Mouse (Mus musculus) stomach, embryonic 14.5 days (tissue): Measurements from ENCODE around the gene Polr3e. TPM values are rescaled to one million over a fixed set of nuclear protein-coding genes. Genes with fewer than 3 reads are reported as not detected.

Experiments used
- ATAC-seq: fragments of 200-750 bp; cut with Nextera tagmentation; 2 replicates; pipeline ENCODE4 v1.8.0; 2017; ENCODE audit warnings: low read depth, moderate TSS enrichment; ENCODE audit not compliant: insufficient number of reproducible peaks, insufficient read depth, low FRiP score
- H3K27ac ChIP-seq: fragments of 300-500 bp; sonication (generic); 2 replicates; pipeline ENCODE4 v1.5.1; 2014; ENCODE audit warnings: mild to moderate bottlenecking, low read length, moderate library complexity, mixed read lengths
- H3K27me3 ChIP-seq: fragments of 300-500 bp; sonication (generic); 2 replicates; pipeline ENCODE4 v1.6.1; 2014; ENCODE audit warnings: low read length, control low read depth, mixed read lengths; ENCODE audit not compliant: control insufficient read depth, insufficient read depth
- H3K36me3 ChIP-seq: fragments of 300-500 bp; sonication (generic); 2 replicates; pipeline ENCODE4 v1.6.1; 2014; ENCODE audit warnings: mild to moderate bottlenecking, control low read depth, low read length, moderate library complexity, mixed read lengths; ENCODE audit not compliant: control insufficient read depth, insufficient read depth
- H3K4me1 ChIP-seq: fragments of 300-500 bp; sonication (generic); 2 replicates; pipeline ENCODE4 v1.6.1; 2014; ENCODE audit warnings: low read length, control low read depth, mixed read lengths; ENCODE audit not compliant: control insufficient read depth, insufficient read depth
- H3K4me2 ChIP-seq: fragments of 300-500 bp; sonication (generic); replicated peaks from 2 replicates; pipeline ENCODE4 v1.6.1; 2014; ENCODE audit warnings: low read depth, low read length, control low read depth
- H3K4me3 ChIP-seq: fragments of 300-500 bp; sonication (generic); 2 replicates; pipeline ENCODE4 v1.5.1; 2014; ENCODE audit warnings: low read depth, low read length, control low read depth
- H3K9ac ChIP-seq: fragments of 300-500 bp; sonication (generic); replicated peaks from 2 replicates; pipeline ENCODE4 v1.6.1; 2014; ENCODE audit warnings: low read depth, mild to moderate bottlenecking, control low read depth, low read length, moderate library complexity, mixed read lengths
- H3K9me3 ChIP-seq: fragments of 300-500 bp; sonication (generic); 2 replicates; pipeline ENCODE4 v1.6.1; 2016; ENCODE audit warnings: low read depth, low read length, control low read depth; ENCODE audit not compliant: control insufficient read depth
- WGBS: fragments of 180-500 bp; shearing (Covaris S2); extraction: QIAGEN DNeasy Blood & Tissue Kit; methylation state at CpG from one replicate; pipeline ENCODE4 v1.1.7; 2014; 5-methylcytosine and 5-hydroxymethylcytosine counted together
- polyA plus RNA-seq: library from polyadenylated mRNA; unstranded; fragments of >200 nt; fragmentation: Nextera tagmentation; extraction: Ambion mirVana; gene quantifications from 2 replicates; pipeline ENCODE4 v1.2.1, GENCODE M21; 2014

Polr3e gene
- polyA plus RNA-seq, 1 experiment from 2014 or later = 26.3 TPM

- H3K4me1 ChIP-seq = peaks cover 5% of the 10 kb centered on the region; the same call in 1 of the 2 replicates
- peak overlapping the region; percentile 81; the same call in 1 of the 2 replicates for H3K27ac ChIP-seq
- peak overlapping the region; percentile 71 for H3K9ac ChIP-seq
- no peaks in the 10 kb centered on the region; the same call in 1 of the 2 replicates for H3K36me3 ChIP-seq
- 6% methylated on average over 10 of the region's 10 CpGs for WGBS
- H3K27me3 ChIP-seq = no peaks in the 10 kb centered on the region
- no peaks in the 10 kb centered on the region for H3K9me3 ChIP-seq
- peak; percentile 59; the same call in 1 of the 2 replicates for ATAC-seq
- peak overlapping the region; percentile 73 for H3K4me3 ChIP-seq
- H3K4me2 ChIP-seq = peak overlapping the region; percentile 63
These were observed 1.0 kb downstream of the Polr3e start for GRCm38 (mm10) chr7:120918526-120918962.

DNA sequence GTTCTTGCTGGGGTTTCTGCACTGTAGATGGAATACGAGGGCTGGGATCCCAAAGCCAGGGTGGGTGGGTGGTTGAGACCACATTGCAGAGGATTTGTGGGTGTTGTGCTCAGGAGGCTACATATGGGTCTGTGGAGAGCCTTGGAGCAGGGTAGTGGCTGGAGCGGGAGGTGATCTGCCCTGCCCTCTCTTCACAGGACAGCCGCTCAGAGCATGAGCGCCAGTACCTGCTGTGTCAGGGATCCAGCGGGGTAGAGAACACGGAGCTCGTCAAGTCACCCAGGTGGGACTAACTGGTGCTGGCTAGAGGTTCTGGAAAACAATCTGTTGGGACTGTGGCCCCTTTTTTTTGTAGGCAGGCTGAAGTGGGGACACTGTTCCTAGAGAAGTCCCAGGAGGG lies 15.6 kb downstream of the Polr3e start:
- peaks cover 66% of the 10 kb centered on the region for H3K36me3 ChIP-seq
- WGBS = 92% methylated on average over 7 of the region's 7 CpGs

DNA sequence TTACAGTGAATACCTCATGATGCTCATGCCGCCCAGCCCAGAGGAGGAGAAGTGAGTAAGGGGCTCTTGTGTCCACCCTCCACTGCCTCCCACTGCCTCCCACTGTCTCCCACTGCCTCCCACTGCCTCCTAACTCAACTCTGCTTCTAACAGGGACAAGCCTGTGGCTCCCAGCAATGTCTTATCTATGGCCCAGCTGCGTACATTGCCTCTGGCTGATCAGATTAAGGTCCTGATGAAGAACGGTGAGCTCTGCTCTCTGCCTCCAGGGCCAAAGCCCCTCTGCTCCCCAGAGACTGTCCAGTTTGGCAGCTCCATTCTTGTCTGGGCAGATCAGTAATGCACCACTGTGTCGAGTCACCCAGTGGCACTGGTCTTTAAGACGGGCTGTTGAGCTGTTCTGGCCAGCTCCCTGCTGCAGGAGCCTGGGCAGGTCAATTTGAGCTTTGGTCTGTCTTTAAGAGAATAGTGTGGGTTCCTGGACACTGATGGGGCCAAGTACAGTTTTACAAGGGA lies 16.2 kb downstream of the Polr3e start:
- Histone ChIP-seq H3K36me3 (peaks cover 65% of the 10 kb centered on the region), H3K27ac (no peak overlapping the region), H3K4me3 (no peak overlapping the region), H3K9me3 (no peaks in the 10 kb centered on the region), H3K4me1 (no peaks in the 10 kb centered on the region), H3K9ac (no peak overlapping the region), H3K27me3 (no peaks in the 10 kb centered on the region), H3K4me2 (no peak overlapping the region)
- no peak for ATAC-seq
- WGBS = 77% methylated on average over 5 of the region's 5 CpGs

More for the DNA sequence above, 15.6 kb downstream of the Polr3e start:
- Histone ChIP-seq H3K4me2 (no peak overlapping the region), H3K27me3 (no peaks in the 10 kb centered on the region), H3K4me1 (no peaks in the 10 kb centered on the region), H3K4me3 (no peak overlapping the region), H3K9me3 (no peaks in the 10 kb centered on the region), H3K27ac (no peak overlapping the region), H3K9ac (no peak overlapping the region)
- no peak for ATAC-seq

DNA sequence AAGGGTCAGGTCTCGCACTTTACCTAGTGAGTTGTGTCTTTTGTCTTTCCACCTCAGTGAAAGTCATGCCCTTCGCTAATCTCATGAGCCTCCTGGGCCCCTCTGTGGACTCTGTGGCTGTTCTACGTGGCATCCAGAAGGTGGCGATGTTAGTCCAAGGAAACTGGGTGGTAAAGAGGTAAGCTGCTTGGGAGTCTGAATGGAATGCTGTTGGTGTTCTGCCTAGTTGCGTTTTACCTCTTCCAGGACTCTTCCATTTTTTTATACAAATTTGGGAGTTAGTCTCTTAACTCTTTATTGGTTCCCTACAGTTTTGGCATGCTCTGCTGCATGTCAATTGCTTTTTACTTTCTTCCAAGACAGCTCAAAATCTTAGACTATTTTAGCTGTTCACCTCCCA lies 17.2 kb downstream of the Polr3e start:
- 38% methylated on average over 5 of the region's 5 CpGs for WGBS
- H3K27me3 ChIP-seq = no peaks in the 10 kb centered on the region
- no peak overlapping the region for H3K4me2 ChIP-seq
- no peak overlapping the region for H3K9ac ChIP-seq
- no peak overlapping the region for H3K4me3 ChIP-seq
- ATAC-seq = no peak
- no peak overlapping the region for H3K27ac ChIP-seq
- peaks cover 63% of the 10 kb centered on the region for H3K36me3 ChIP-seq
- no peaks in the 10 kb centered on the region for H3K4me1 ChIP-seq
- no peaks in the 10 kb centered on the region for H3K9me3 ChIP-seq

- H3K27me3 ChIP-seq = no peaks in the 10 kb centered on the region
- 84% methylated on average over 4 of the region's 4 CpGs for WGBS
- no peak overlapping the region for H3K4me3 ChIP-seq
- H3K9me3 ChIP-seq = no peaks in the 10 kb centered on the region
- H3K36me3 ChIP-seq = peaks cover 68% of the 10 kb centered on the region
- H3K4me2 ChIP-seq = no peak overlapping the region
- H3K27ac ChIP-seq = no peak overlapping the region
- no peak for ATAC-seq
- no peaks in the 10 kb centered on the region for H3K4me1 ChIP-seq
- no peak overlapping the region for H3K9ac ChIP-seq
These were observed 19.0 kb downstream of the Polr3e start for GRCm38 (mm10) chr7:120936522-120936921.

DNA sequence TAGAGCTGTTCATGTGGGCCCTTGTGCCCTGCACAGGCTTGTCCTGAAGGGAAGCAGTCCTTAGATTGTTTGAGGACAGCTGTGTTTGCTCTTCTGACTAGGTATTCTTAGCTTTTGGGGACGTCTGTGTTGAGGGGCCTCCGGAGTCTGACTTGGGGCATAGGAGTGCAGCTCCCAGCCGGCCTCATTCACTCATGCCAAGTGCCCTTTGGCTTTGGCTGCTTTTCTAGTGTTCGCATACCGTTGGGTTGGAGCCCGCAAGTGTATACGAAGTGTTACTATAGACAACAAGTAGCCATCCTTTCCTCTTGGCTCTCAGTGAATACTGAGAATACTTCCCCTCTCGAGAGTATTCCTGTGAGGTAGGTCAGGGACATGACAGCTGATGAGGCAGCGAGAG lies 20.7 kb downstream of the Polr3e start:
- no peaks in the 10 kb centered on the region for H3K9me3 ChIP-seq
- H3K4me1 ChIP-seq = no peaks in the 10 kb centered on the region
- no peak overlapping the region for H3K4me3 ChIP-seq
- no peak overlapping the region for H3K4me2 ChIP-seq
- H3K27me3 ChIP-seq = no peaks in the 10 kb centered on the region
- H3K36me3 ChIP-seq = peaks cover 69% of the 10 kb centered on the region
- H3K27ac ChIP-seq = no peak overlapping the region
- no peak overlapping the region for H3K9ac ChIP-seq
- no peak for ATAC-seq
- 73% methylated on average over 9 of the region's 9 CpGs for WGBS

DNA sequence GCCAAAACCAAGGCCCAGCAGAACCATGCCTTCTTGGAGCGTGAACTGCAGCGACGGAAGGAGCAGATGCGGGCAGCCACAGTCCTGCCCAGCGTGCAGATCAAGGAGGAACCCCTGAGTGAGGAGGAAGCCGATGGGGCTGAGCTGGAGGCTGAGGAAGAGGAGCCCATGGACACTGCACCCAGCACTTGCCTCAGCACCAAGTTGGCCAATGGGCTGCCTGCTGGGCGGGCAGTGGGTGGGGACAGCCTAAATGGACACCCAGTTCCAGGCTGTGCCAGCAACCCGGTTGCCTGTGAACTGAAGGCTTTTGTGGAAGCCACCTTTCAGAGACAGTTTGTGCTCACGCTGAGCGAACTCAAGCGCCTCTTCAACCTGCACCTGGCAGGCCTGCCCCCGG lies 22.8 kb downstream of the Polr3e start:
- Histone ChIP-seq H3K4me1 (no peaks in the 10 kb centered on the region), H3K9ac (no peak overlapping the region), H3K36me3 (peaks cover 74% of the 10 kb centered on the region), H3K4me3 (no peak overlapping the region), H3K27ac (no peak overlapping the region), H3K27me3 (no peaks in the 10 kb centered on the region), H3K4me2 (no peak overlapping the region), H3K9me3 (no peaks in the 10 kb centered on the region)
- WGBS = 90% methylated on average over 12 of the region's 12 CpGs
- no peak for ATAC-seq

DNA sequence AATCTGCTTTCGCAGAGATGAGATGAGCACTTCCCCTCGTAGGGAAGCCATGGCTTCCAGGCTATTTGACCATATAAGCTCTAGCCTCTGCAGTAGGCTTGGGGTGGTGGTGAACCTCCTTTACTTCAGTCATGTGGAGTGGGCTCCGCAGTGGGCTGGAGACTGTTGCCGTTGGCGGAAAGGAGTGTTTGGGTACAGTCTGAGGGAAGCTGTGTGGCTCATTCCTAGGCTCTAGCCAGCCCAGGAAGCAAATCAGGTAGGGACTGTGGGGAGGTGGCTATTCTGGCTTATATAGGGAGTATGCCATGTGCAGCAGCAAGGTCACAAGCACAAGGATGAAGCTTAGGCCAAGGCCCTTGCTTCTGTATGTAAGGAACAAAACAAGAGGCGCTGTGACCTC lies 23.7 kb downstream of the Polr3e start:
- no peak for ATAC-seq
- WGBS = 91% methylated on average over 6 of the region's 6 CpGs
- H3K9ac ChIP-seq = no peak overlapping the region
- no peaks in the 10 kb centered on the region for H3K9me3 ChIP-seq
- no peaks in the 10 kb centered on the region for H3K27me3 ChIP-seq
- H3K4me3 ChIP-seq = no peak overlapping the region
- no peaks in the 10 kb centered on the region for H3K4me1 ChIP-seq
- peaks cover 71% of the 10 kb centered on the region for H3K36me3 ChIP-seq
- no peak overlapping the region for H3K4me2 ChIP-seq
- H3K27ac ChIP-seq = no peak overlapping the region

GRCm38 (mm10) chr7:120942506-120942905 lies 25.0 kb downstream of the Polr3e start:
- Histone ChIP-seq H3K4me3 (no peak overlapping the region), H3K9ac (no peak overlapping the region), H3K4me1 (no peaks in the 10 kb centered on the region), H3K9me3 (no peaks in the 10 kb centered on the region), H3K27me3 (no peaks in the 10 kb centered on the region), H3K4me2 (no peak overlapping the region), H3K36me3 (peaks cover 67% of the 10 kb centered on the region), H3K27ac (no peak overlapping the region)
- 68% methylated on average over 1 of the region's 1 CpGs for WGBS
- ATAC-seq = no peak
